Mouse (Mus musculus): ENCODE measurements around the gene Dnajc3. TPM values are rescaled to one million over a fixed set of nuclear protein-coding genes. Genes with fewer than 3 reads are reported as not detected.

Gene Dnajc3
- 23.4 and 26.6 TPM in 2 replicates for total RNA-seq (2023)

GRCm38 (mm10) chr14:118937533-118938492 lies at the start of gene Dnajc3:
Dnajc3 (plus strand) TSS chr14:118937976.

GRCm38 (mm10) chr14:118924673-118925615 lies 12.8 kb upstream of the Dnajc3 start, which contains the start of gene Dzip1:
Dzip1 (minus strand) TSS chr14:118925460.

Other genes starting within 250 kb of the Dnajc3 start
- gene Abcc4, start 231.8 kb upstream of the Dnajc3 start, total RNA-seq (2023) = 23.7 and 35.3 TPM in 2 replicates
- not detected in 2 replicates for gene Cldn10, start 150.1 kb upstream of the Dnajc3 start, total RNA-seq (2023)
- gene Dzip1, start 12.5 kb upstream of the Dnajc3 start, total RNA-seq (2023) = not detected in 2 replicates
- not detected in 2 replicates for gene Uggt2, start 161.5 kb downstream of the Dnajc3 start, total RNA-seq (2023)
- not detected in 2 replicates for gene Hs6st3, start 200.4 kb downstream of the Dnajc3 start, total RNA-seq (2023)